Mouse (Mus musculus) heart, postnatal 25 days (tissue): Measurements from ENCODE around the gene Id4. TPM values are rescaled to one million over a fixed set of nuclear protein-coding genes. Genes with fewer than 3 reads are reported as not detected.

Experiments used
- DNase-seq: peaks from one replicate; pipeline ENCODE4 v3.0.0; 2022; ENCODE audit warnings: low spot score
- intact Hi-C: fragments of 180-260 bp; cut with DNase I; formaldehyde crosslinking; loops from one replicate; pipeline ENCODE4 v1.15.1; 2025
- total RNA-seq, 2 experiments: library from RNA; stranded (reverse); gene quantifications; 2 replicates each; pipeline ENCODE4 v1.2.3; 2021

Id4 gene
- 1 to 10 TPM; 1.3 to 1.5 TPM for total RNA-seq

DNA sequence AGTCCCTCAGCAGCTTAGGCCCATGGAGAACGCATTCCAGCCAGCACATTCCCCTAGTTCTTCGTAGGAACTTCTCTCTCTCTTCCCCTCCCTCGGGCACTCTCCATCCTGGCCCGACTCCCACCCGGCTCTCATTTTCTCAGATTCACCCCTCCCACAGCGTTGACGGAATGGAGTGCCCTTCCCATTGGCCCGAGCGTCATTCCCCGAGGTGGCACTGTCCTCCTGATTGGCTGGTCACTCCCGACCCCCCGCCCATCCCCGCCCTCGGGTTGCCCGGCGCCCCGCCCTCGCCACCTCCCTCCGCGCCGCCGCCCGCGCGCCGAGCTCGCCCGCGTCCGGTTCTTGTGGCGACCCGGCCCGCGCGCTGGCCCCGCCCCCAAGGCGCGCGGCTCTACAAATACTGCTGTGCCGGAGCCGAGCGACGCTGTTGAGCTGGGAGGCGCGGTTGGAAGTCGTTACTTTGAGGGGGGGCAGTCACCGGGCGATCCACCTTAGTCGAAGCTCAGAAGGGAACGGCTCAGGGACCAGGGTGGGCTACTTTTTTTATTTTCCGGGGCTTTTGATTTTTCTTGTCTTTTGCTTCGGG lies at the start of gene Id4:
Gene Id4 (plus strand): TSS at position 539 of the 589 bp plus-strand sequence.
- DNase-seq = peak; percentile 93
- intact Hi-C loops = no loop called here

GRCm38 (mm10) chr13:48227136-48227535 lies 33.9 kb upstream of the Id4 start:
- intact Hi-C loops = no loop called here

GRCm38 (mm10) chr13:48227712-48228111 lies 33.3 kb upstream of the Id4 start:
- DNase-seq = peak; percentile 93
- intact Hi-C loops = loop anchor here (2.0 kb wide), 1 partner anchor 31 kb away; no protein-coding TSS in a partner anchor

More at GRCm38 (mm10) chr13:48227136-48227535, 33.9 kb upstream of the Id4 start:
- DNase-seq = no peak

DNA sequence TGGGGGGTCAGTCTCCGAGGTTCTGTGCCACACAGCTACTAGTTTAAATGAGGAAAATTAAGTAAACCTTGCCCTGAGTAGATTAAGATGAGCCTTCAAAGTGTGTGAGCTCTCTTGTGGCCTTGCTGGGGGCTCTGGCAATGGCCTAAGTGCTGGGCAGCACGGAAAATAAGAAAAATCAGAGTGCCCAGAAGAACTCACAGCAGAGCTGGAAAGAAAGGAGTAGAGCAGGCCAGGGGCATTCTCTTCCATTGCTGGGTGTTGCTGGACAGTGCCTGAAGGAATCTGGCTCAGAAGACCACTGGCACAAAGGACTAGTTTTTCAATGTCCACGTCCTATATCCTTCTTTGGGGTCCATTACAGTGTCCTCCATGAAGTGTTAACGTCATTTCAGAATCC lies 32.9 kb upstream of the Id4 start:
- intact Hi-C loops = loop anchor here (2.0 kb wide), 1 partner anchor 31 kb away; no protein-coding TSS in a partner anchor
- no peak for DNase-seq

DNA sequence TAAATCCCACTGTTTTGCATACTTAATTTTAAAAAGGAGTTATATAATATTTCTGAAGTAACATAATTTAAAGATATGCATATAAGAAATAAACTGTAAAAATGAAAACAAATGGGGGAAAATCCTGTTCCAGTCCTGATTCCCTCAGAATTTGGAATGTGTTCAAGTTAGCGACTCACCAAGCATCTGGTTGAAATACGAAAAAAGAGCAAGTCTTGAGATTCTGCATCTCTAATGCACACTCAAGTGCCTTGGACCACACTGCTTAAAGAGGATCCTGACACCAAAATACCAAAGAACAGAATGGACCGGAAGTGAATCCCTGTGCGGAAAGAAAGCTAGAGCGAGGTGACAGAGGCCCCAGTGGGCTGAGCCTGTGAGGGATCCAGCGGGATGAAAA lies 30.0 kb upstream of the Id4 start:
- intact Hi-C loops = no loop called here
- DNase-seq = no peak

- DNase-seq = no peak
- intact Hi-C loops = no loop called here
Measured at GRCm38 (mm10) chr13:48236436-48236835, 24.6 kb upstream of the Id4 start.

- no peak for DNase-seq
- intact Hi-C loops = no loop called here
Measured at GRCm38 (mm10) chr13:48236865-48237264, 24.2 kb upstream of the Id4 start.

- intact Hi-C loops = no loop called here
- DNase-seq = no peak
Measured at GRCm38 (mm10) chr13:48237516-48237915, 23.5 kb upstream of the Id4 start.

GRCm38 (mm10) chr13:48245235-48246012 lies 15.6 kb upstream of the Id4 start:
- DNase-seq = no peak
- intact Hi-C loops = no loop called here

DNA sequence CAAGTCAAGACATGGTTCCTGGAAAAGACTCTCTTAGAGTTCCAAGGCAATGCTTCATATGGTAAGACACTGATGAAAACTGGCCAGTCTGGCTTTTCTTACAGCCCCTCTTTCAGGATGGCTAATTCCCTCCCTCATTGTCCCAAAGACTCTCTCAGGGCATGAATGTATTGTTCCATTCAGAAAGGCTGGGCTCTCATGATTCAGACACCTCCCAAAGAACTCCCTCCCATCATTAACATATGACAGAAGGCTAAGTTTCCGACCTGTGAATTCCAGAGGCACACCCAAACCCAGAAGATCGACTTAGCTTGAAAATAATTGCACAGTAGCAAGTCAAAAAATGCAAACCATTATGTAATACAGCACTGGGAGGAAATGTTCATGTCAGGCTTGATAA lies 8.5 kb upstream of the Id4 start:
- no peak for DNase-seq
- intact Hi-C loops = no loop called here

DNA sequence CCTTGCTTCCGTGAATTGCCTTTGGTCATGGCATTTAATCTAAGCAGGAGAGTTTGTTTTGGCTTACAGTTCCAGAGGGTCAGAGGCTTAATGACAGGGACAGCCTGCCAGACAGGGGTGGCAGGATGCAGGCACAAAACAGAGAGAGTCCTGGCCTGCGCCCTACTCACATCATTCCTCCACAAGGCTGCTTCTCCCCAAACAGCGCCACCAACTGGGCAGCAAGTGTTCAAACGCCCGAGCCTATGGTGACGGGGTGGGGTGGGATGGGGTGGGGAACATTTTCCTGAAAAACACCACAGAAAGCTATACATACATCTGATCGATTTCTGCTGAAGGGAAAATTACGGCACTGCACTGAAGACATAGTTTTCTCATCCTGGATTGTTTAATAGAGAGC lies 6.0 kb upstream of the Id4 start:
- no peak for DNase-seq
- intact Hi-C loops = no loop called here

- no peak for DNase-seq
- intact Hi-C loops = no loop called here
Measured at GRCm38 (mm10) chr13:48261341-48262221, 553 bp downstream of the Id4 start.

GRCm38 (mm10) chr13:48262451-48262969 lies 1.5 kb downstream of the Id4 start:
- intact Hi-C loops = no loop called here

GRCm38 (mm10) chr13:48265029-48265428 lies 4.0 kb downstream of the Id4 start:
- DNase-seq = no peak
- intact Hi-C loops = no loop called here

More at GRCm38 (mm10) chr13:48262451-48262969, 1.5 kb downstream of the Id4 start:
- DNase-seq = no peak

DNA sequence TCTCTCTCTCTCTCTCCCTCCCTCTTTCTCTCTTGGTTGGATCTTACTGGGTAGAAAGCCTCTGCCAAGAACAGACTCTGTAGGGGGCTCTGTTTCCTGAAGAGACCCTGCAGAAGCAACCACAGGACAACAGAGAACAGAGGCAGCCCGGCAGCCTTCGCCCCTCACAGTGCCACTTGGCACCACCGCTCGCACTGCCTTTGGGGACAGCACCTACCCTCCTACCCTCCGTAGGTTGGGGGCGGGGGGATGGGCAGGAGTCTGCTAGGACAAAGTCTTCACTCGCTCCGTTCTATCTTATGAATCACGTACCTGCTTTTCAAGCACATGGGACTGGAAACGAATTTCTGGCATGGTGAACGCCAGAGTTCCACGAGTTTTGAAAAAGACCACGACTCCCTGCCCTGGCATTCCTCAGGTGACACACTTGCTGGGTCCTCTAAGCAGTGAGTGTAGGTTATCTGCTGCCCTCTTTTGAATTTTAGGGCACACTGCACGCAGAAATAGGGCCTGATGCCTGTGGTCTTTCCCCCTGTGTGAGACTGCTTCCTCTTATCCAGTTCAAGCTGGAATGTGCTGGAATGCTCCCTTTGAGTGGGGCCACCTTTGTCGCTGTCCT lies 12.5 kb downstream of the Id4 start:
- no peak for DNase-seq
- intact Hi-C loops = loop anchor here (1.0 to 10.0 kb wide), 4 partner anchors 191 to 921 kb away; no protein-coding TSS in a partner anchor

DNA sequence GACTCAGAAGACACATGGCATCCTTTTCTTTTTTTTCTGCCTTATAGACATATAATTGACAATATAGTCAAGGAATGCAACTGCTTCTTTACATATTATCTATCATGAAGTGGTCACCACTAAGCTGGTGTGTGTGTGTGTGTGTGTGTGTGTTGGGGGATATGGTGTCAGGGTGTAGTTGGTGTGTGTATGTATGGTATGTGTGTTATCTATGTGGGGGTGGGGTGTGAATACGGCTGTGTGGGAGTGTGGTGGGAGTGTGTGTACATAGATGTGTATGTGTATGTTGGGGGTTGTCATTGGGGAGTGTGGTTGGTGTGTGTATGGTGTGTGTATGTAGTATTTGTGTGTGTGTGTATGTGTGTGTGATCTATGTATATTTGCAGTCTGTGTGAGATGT lies 13.1 kb downstream of the Id4 start:
- intact Hi-C loops = loop anchor here (5.0 to 10.0 kb wide), 3 partner anchors 191 to 922 kb away; no protein-coding TSS in a partner anchor
- no peak for DNase-seq

DNA sequence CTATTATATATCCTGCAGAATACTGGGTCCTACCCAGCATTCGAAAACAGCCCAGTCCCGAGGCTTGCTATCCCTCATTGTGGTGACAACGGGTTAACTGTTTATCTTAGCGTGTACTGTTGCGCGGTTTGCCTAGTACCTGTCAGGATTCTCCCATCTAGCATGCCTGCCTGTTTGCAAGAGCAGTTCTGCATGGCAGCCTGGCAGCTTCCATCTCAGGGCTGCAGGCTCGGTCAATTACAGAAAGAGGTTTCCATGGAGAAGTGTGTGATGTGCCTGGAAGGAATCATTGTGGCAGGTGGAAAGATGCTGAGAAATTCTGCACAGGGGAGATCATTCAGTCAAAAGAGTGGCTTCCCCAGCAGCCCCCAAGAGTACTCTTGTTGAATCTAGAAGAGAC lies 16.0 kb downstream of the Id4 start:
- intact Hi-C loops = loop anchor here (10.0 kb wide), 2 partner anchors 188 to 442 kb away; no protein-coding TSS in a partner anchor
- no peak for DNase-seq

GRCm38 (mm10) chr13:48284426-48284825 lies 23.4 kb downstream of the Id4 start:
- DNase-seq = no peak
- intact Hi-C loops = no loop called here

GRCm38 (mm10) chr13:48284918-48285693 lies 24.1 kb downstream of the Id4 start:
- no peak for DNase-seq
- intact Hi-C loops = no loop called here
